Mouse (Mus musculus) gastrocnemius, postnatal 25 days (tissue): Measurements from ENCODE around the gene Wnk2. TPM values are rescaled to one million over a fixed set of nuclear protein-coding genes. Genes with fewer than 3 reads are reported as not detected.

Experiments
- DNase-seq: peaks from one replicate; pipeline ENCODE4 v3.0.0; 2022
- long read RNA-seq, 2 experiments: library from polyadenylated mRNA; stranded (forward); transcript quantifications; one replicate each; pipeline ENCODE4 v2.0.0; 2021
- total RNA-seq, 2 experiments: library from RNA; stranded (reverse); gene quantifications; 1 replicate in 1 of 2; 2 replicates in 1 of 2; pipeline ENCODE4 v1.2.3; 2021

Wnk2 gene
- total RNA-seq = 10 to 100 TPM; 51.0 to 62.2 TPM
- long read RNA-seq, experiment 1, partial matches to known transcripts = 24 of 33 reads
- long read RNA-seq, experiment 1, other reads (novel, unspliced or antisense) = 9 of 33 reads
- long read RNA-seq, experiment 2, full-length matches to known transcripts = 1 of 30 reads
- long read RNA-seq, experiment 2, partial matches to known transcripts = 22 of 30 reads
- long read RNA-seq, experiment 2, other reads (novel, unspliced or antisense) = 7 of 30 reads

- peak; percentile 77 for DNase-seq
These were observed at the start of gene Wnk2 for GRCm38 (mm10) chr13:49147858-49148226. Gene Wnk2 (minus strand): TSS chr13:49148014.

GRCm38 (mm10) chr13:49196766-49197165 lies 49.0 kb upstream of the Wnk2 start:
- peak; percentile 38 for DNase-seq

- no peak for DNase-seq
These were observed 48.4 kb upstream of the Wnk2 start for GRCm38 (mm10) chr13:49196211-49196610.

DNA sequence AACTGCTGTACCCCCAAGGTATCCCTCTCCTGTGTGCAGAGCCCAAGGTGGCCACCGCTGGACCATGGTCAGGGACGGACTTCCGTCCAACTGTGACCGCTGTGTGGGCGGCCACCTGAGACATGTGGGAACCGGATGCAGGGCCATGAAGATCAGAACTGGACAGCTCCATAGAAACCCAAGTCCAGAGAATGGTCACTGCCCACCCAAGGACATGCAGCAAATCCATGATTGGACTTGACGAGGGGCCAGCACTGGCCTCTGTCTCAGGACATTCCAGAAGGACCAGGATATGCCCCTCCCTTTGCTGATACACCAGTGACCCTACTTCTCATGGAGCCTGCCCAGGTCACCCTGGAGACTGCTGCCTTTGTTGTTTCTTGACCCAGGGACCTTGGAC lies 47.8 kb upstream of the Wnk2 start:
- no peak for DNase-seq

DNA sequence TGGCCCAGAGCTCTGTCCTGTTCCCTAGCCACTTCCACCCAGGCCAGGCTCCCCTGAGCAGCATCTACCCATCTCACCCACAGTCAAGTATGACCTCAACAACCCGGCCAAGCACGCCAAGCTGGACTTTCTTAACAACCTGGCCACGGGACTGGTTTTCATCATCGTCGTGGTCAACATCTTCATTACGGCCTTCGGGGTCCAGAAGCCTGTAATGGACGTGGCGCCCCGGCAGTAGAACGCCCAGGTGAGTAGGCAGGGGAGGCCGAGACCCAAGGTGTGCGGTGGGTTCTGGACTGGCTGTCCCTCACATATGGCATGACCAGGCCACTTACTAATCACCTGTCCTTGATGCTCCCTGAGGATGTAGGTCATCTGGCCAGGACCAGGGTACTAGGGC lies 47.0 kb upstream of the Wnk2 start:
- DNase-seq = no peak

GRCm38 (mm10) chr13:49193650-49194049 lies 45.8 kb upstream of the Wnk2 start:
- no peak for DNase-seq

GRCm38 (mm10) chr13:49192156-49192855 lies 44.5 kb upstream of the Wnk2 start:
- DNase-seq = no peak

DNA sequence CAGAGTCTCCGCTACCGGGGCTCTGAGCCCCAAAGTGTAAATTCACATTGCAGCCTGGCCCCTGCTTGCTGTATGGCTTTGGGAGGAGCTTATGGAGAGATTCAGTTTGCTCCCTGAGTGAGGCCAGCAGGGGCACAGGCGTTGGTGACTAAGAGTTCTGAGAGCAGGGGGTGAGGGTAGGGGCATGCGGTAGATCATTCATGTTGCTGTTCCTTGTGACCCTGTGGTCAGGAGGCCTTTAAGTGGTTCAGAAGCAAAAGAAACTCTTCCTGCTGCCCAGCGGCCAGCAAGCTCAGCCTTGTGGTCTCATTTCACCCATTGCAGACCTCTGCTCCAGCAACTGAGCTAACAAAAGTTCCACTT lies 43.8 kb upstream of the Wnk2 start:
- no peak for DNase-seq

GRCm38 (mm10) chr13:49190876-49191672 lies 43.3 kb upstream of the Wnk2 start:
- DNase-seq = no peak

- DNase-seq = peak; percentile 51
These were observed 42.4 kb upstream of the Wnk2 start for GRCm38 (mm10) chr13:49189970-49190870.

GRCm38 (mm10) chr13:49188966-49189360 lies 41.1 kb upstream of the Wnk2 start:
- no peak for DNase-seq

DNA sequence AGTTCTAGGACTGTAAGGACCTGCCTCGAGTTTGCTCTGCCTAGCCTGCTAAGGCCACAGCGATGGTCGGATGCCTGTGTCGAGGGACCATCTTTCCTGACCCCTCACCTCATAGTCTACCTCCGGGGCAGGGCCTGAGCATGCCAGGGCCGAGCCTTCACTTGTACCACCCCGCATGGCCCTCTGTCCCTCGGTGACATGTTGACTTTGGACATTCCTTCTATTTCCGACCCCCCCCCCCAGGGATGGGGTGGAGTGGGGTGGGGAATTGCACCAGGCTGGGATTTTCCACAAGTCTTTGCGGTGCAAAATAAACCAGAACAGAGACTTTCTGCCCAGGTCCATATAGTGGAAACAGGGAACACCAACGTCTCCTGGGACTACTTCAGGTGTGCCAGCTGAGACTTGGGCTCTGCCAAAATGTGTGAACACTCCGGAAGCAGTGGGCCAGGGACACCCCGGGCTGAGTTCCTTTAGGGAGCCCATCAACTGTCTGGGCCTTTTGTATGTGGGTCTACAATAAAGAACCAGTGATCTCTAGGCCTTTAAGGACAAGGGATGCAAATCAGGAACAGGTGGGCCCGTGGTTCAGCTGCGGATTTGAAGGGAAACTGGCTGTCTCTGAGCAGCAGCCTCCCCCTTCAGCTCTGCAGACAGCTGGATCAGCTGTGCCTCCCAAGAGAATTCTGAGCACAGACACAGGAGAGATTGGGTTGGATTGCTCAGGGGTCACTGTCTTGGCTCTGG lies 40.6 kb upstream of the Wnk2 start:
- DNase-seq = no peak

GRCm38 (mm10) chr13:49187288-49188218 lies 39.7 kb upstream of the Wnk2 start, which contains the start of gene Ninj1:
Gene Ninj1 (plus strand): TSS chr13:49187485.
- DNase-seq = peak; percentile 80

DNA sequence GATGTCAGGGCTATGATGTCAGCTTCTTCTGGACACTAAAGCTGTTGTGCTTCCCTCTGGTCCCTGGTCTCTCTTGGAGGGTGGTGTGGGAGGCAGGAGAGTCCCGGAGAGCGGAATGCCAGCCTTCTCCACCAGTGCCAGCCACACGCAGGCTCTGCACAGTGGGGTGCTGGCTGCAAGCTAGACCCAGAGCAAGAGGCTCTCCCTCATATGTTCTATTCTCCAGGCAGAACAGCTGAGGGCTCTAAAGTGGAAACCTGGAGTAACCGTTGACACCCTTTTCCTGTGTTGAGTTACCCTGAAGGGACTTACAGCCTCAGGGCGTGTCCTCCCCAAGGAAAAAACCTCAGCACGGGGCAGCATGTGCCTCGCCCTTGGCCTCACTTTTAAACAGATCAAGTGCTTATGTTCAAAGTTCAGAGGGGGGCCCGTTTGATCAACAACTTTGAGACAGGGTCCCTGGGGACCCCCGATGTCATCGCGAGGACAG lies 39.0 kb upstream of the Wnk2 start:
- no peak for DNase-seq

GRCm38 (mm10) chr13:49183646-49184045 lies 35.8 kb upstream of the Wnk2 start:
- DNase-seq = peak; percentile 37

- DNase-seq = no peak
These were observed 35.3 kb upstream of the Wnk2 start for GRCm38 (mm10) chr13:49183161-49183560.

GRCm38 (mm10) chr13:49181411-49181984 lies 33.7 kb upstream of the Wnk2 start:
- DNase-seq = no peak

GRCm38 (mm10) chr13:49180691-49181090 lies 32.9 kb upstream of the Wnk2 start:
- no peak for DNase-seq

DNA sequence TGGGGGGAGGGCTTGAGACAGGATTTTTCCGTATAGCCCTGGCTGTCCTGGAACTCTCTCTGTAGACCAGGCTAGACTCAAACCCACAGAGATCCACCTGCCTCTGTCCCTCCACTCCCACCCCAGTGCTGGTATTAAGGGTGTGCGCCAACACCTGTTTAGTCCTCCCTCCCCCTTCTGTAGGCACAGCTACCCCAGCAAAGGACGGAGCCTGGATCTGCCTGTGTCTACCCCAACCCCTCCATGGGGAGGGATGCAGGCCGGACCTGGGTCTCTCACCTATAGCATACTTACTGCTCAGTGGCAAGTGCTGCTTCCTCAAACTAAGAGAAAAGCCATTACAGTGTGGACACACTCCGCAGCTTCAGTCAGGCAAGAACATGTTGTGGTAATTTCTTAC lies 32.5 kb upstream of the Wnk2 start:
- DNase-seq = no peak
